Mouse (Mus musculus) right cerebral cortex, postnatal 4 days (tissue): ENCODE measurements at regions not wholly inside any gene's neighbourhood (a gene's known extent, or its start where the extent isn't known, plus 50 kb on each side); places are given as distances from the start of the nearest gene placed in this dataset.
"Not testable (repeated sequence)": the region's sequence is repeated elsewhere in the genome, so short reads cannot be mapped to it uniquely, and the experiment has no call there.

Experiments used
- DNase-seq: peaks from one replicate; pipeline ENCODE4 v3.0.0-alpha.2; 2022

DNA sequence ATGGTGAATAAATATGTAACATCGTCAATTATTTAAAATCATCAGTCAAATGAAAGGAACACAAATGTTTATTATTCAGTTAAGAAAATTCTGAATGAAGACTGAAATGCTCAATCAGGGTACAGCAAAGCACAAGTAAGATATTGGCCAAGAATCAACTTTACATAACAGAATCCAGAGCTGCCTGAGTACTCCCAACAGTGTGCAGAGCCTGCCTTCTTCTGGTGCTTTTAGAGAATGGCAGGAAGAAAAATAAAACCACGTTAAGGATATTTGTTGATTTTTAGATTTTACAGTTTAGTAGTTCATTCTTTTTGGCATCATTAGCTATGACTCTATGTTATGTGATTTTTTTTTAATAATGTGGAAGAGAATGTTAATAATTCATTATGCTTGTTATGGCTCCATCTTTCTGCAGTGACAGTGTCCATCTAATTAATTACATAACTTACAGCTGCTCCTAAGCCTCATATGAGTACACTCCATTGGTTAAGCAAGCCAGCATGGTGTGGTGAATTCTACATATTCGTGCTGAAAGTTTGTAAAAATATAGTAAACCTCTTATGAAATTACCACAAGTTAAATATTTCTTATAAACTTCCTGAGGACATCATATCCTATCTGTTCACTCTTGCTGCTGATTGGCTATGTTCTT is 579.0 kb downstream of the Kcna4 start:
- DNase-seq, result peak; percentile 10

DNA sequence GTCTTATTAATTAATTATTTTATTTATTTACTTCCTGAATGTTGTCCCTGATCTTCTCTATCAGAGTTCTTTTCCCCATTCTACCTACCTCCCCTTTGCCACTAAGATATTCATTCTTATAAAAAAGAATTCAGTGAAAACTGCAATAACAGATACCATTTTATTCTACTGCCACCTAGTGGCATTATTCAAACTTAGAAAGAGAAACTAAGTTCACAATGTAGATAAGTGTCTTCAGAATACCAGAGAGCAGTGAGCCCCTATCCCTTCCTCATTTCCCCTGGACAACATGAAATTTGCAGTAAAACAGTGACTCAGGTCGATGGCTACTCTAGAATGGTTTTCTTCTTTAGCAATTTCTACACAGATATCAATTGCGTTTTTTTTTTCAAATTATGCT is 589.2 kb downstream of the Kcna4 start:
- DNase-seq, result no peak

DNA sequence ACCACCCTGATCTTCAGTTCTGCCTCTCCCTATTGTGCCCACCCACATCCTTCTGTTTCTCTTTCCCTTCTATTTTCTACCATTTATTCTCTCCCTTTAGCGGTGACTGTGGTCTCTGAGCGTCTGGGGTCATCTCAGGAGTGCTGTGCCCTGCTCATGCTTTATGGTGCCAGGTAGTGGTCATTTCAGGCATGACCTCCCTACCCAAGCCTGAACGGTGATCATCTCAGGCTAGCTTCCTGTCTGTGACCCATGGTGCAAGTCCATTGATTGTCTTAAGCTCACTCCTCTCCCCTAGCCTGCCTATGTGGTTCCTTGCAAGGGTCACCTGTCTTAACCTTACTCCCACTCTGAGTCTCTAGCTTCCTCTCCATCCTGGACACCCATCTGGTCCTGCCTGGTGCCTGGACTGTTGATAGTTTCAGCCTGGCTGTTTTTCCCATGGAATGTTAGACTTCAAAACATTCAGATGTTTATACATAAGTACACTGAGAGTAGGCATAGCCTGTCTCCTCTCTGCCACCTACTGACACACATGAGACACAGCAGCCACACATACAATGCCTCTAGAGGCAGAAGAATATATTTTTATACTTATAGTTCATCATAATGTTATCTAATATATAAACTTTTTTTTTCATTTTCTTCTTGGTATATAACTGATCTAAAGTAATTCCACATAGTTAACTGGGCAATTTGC is 595.8 kb downstream of the Kcna4 start:
- DNase-seq, result no peak

- no peak for DNase-seq
Observed at GRCm38 (mm10) chr2:107888245-107888644, 597.8 kb downstream of the Kcna4 start.

DNA sequence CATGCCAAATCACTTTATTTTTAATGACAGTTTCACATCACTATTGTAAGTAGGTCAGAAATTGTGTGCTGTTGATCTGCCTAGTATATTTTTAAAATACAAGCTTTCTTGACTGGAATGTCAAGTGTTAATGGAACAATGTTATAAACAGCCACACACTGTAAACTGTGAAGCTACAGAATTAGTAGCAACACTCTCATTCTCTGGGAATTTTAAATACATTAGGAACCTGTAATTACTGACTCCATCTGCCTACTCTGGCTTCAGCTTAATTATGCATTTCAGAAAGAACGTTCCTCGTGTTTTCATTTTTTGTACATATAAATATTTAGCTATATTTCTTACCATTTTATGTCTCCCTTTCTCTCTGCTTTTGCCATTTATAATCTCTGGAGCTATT is 634.7 kb downstream of the Kcna4 start:
- no peak for DNase-seq

DNA sequence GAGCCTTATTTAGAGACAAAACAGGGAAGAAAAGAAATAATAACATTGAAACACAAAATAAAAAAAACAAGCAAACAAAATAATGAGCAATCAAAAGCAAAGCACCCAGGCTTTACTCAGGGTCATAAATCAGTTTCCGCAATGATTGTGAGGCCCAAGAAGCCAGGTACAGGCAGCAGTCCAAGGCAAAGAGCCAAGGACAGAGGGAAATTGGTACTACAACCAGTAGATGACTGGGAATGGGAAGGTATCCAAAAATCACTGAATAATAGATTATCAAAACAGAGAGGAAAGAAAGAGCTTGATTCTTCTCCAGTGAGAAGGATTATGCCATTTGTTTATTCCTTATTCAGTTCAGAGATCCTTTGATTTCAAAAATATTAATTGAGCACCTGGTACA is 636.2 kb downstream of the Kcna4 start:
- DNase-seq, result no peak

DNA sequence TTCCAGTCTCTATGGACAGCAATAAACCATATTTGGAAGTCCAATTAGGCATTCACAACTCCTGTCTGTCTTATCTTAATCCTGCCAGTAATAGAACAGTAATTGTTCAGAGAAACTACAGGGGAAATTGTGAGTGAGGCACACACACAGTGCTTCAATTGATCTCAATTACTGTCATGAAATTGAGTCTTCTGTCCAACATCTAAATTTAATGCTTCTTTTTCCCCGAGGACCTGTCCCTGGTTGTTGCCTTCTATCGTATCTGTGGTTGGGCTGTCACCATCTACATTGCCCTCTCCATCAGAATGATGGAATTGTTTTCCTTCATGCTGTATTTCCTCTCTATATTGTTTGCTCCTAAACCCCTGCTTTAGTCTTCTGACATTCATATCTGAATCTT is 644.9 kb downstream of the Kcna4 start:
- no peak for DNase-seq

- DNase-seq, result no peak
Observed at GRCm38 (mm10) chr2:107935775-107936174, 645.3 kb downstream of the Kcna4 start.

- no peak for DNase-seq
Observed at GRCm38 (mm10) chr2:107941374-107941773, 650.9 kb downstream of the Kcna4 start.

- no peak for DNase-seq
Observed at GRCm38 (mm10) chr2:107945837-107946451, 655.5 kb downstream of the Kcna4 start.

GRCm38 (mm10) chr2:107955608-107956127 is 665.2 kb downstream of the Kcna4 start:
- DNase-seq, result not testable (repeated sequence)

GRCm38 (mm10) chr2:107963921-107964320 is 673.5 kb downstream of the Kcna4 start:
- not testable (repeated sequence) for DNase-seq

- DNase-seq, result no peak
Observed at GRCm38 (mm10) chr2:107964841-107965240, 674.4 kb downstream of the Kcna4 start.

DNA sequence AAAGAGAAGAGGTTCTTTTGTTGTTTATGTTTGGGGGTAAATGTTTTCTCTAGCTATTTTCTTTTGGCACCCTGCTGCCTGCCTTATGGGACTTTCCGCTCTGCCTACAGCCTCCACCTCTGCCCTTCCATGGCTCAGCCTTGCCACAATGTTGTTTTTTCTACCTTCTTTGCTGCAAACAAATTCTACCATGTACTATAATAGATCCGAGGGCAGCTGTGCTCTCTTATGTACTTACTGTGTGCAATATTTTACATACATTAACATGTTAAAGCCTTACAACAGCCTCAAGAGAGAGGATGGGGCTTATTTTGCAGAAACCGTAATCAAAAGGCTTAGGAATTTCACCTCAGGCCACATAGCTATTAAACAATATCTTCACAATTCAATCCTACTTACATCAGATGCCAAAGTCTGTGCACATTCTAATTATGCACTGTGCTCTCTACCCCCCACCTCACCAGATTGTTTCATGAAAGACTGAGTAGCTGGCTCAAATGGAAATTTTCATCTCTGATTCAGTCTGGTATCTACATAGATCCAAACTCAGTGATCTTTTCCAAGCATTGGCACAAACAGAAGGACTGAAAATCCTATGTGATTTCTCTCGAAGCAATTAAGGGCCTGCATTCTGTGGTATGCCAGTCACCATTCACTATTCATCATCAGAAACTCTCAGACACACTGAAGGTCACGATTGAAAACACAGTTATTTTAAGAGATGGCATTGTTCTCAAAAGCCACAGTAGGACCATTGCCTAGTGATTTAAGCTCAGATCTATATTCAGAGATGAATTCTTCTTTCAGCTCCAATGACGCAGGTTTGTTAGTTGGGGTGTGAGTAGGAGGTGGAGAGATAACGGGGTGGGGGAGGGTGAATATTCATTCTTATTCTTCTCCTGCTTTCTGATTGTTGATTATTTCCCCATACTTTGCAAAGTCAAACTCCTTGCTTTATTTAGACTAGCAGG is 675.2 kb downstream of the Kcna4 start:
- no peak for DNase-seq

- no peak for DNase-seq
Observed at GRCm38 (mm10) chr2:107968526-107968925, 678.1 kb downstream of the Kcna4 start.

DNA sequence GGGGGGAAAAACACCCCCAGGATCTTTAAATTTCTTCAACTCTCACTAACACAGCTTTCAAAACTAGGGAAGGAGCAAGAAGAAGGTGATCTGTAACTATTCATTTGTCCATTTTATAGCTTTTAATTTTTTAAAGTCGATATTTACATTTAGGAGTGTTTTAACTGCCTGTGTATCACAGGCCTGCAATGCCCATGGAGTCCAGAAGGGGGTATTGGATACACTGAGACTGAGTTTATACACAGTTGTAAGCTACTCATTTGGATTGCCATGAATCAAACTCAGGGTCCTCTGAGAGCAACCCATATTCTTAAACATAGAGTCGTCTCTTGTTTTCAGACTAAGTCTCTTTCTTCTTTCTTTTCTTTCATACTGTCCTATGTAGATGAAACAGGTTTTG is 679.1 kb downstream of the Kcna4 start:
- DNase-seq, result no peak

- DNase-seq, result no peak
Observed at GRCm38 (mm10) chr2:107973528-107973927, 683.1 kb downstream of the Kcna4 start.

GRCm38 (mm10) chr2:107994831-107995230 is 704.4 kb downstream of the Kcna4 start:
- no peak for DNase-seq

DNA sequence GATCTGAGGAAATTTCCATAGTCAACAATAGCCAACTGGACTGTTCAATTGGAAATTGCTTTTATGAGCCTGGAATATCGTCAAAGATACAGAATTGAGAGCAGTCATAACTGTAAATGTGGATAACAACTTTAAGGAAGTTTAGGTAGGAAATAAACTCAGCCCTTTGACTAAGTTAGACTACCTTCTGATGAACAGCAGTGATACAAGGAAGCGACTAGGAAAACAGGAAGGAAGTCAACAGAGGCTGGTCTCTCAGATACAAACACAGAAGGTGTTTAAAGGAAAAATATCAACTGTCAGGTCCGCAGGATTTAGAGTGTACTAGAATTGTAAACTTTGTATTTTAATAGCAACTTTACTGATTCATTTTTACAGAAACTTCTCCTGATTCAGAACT is 721.1 kb downstream of the Kcna4 start:
- no peak for DNase-seq

GRCm38 (mm10) chr2:108023206-108023605 is 732.8 kb downstream of the Kcna4 start:
- DNase-seq, result no peak

- DNase-seq, result no peak
Observed at GRCm38 (mm10) chr2:108030657-108031056, 740.2 kb downstream of the Kcna4 start.

- DNase-seq, result no peak
Observed at GRCm38 (mm10) chr2:108032301-108033013, 742.0 kb downstream of the Kcna4 start.
